Mouse (Mus musculus) gastrocnemius, postnatal 10 days (tissue): Measurements from ENCODE around the gene Lmo1. TPM values are rescaled to one million over a fixed set of nuclear protein-coding genes. Genes with fewer than 3 reads are reported as not detected.

ENCODE experiments used
- DNase-seq: peaks from one replicate; pipeline ENCODE4 v3.0.0; 2021; ENCODE audit warnings: mixed read lengths
- long read RNA-seq, 2 experiments: library from polyadenylated mRNA; stranded (forward); transcript quantifications; one replicate each; pipeline ENCODE4 v2.0.0; 2021
- total RNA-seq, 2 experiments: library from RNA; stranded (reverse); gene quantifications; 2 replicates each; pipeline ENCODE4 v1.2.3; 2021

Gene Lmo1
- 1 to 10 TPM; 4.5 to 4.7 TPM for total RNA-seq
- long read RNA-seq, experiment 1, transcript Lmo1-202 (4 exons, 912 nt): major isoform, 5 of 5 reads
- long read RNA-seq, experiment 1, partial matches to known transcripts: 0 of 5 reads
- long read RNA-seq, experiment 1, other reads (novel, unspliced or antisense): 0 of 5 reads
- long read RNA-seq, experiment 2, transcript Lmo1-202 (4 exons, 912 nt): major isoform, 5 of 8 reads
- long read RNA-seq, experiment 2, partial matches to known transcripts: 1 of 8 reads
- long read RNA-seq, experiment 2, other reads (novel, unspliced or antisense): 1 of 8 reads

DNA sequence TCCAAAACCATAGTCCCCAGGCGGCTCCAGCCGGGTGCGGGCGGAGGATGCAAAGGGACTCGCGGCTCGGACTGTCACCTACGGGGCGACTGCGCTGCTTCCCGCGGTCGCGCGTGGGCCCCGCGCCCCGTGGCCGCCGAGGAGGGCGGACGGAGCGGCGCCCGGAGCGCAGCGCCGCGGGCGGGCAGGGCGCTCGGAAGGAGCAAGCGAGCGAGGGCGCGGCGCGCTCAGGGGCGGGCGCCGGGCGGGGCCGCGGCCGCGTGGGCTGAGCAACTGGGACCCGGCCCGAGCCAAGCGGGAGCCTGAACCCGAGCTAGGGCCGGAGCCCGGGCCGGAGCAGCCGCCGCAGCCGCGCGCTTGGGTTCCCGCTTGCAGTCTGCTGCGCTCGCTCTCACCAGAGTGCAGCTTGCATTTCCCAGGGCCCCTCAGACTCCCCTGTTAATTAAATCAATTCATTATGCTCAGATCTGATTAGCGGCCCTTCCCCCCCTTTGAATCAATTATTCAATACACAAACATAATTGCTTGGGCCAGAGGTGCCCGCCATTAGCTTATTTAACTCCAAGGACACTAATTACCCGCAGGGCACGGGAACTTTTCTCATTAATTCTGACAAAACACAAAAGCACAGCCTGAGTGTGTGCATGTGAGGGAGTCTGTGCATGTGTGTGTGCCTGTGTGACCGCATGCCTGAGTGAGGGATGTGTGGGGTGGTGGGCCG is at the start of gene Lmo1:
Gene Lmo1 (minus strand): TSS at position 259 of the 721 bp plus-strand sequence.
- DNase-seq: peak; percentile 56

- DNase-seq: no peak
These were observed 46.7 kb upstream of the Lmo1 start for GRCm38 (mm10) chr7:109221716-109222110.

GRCm38 (mm10) chr7:109220766-109221715 is 46.0 kb upstream of the Lmo1 start:
- no peak for DNase-seq

GRCm38 (mm10) chr7:109220026-109220425 is 45.0 kb upstream of the Lmo1 start:
- no peak for DNase-seq

GRCm38 (mm10) chr7:109218977-109219271 is 43.9 kb upstream of the Lmo1 start:
- no peak for DNase-seq

DNA sequence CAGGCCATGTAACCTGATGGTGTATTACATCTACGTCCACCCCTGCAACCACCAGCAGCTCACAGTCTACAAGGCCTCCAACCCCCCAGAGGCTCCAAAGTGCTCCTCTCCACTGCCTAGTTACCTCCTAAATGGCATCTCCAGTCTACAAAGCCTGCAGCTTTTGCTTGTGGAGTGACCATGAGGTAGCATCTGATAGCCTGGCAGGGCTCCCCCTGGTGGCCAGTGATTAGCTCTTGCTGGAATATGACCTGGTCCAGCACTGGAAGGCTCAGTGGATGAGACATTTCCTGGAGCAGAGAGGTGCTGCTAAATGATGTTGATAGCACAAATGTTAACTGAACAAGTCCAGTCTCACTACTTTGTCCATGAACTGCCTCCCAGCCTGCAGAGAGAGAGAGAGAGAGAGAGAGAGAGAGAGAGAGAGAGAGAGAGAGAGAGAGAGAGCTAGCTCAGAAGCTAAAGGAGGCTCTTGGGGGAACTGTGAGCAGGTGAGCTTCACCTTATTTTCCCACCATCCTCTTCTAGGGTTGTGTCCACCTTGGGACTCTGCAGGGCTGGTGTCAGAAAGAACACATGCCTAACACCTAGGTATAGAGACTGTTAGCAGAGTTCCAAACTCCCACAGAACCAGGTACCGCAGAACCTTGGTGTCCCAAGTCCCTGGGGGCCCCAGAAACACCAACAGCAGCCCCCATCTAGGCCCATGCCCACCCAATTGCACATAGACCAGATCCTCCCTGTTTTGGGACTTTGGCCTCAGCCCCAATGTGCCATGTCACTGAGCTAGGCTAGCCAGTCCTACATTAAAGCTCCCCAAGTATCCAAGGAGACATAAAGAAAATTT is 43.3 kb upstream of the Lmo1 start:
- peak; percentile 88 for DNase-seq

- no peak for DNase-seq
These were observed 34.8 kb upstream of the Lmo1 start for GRCm38 (mm10) chr7:109209804-109210203.

DNA sequence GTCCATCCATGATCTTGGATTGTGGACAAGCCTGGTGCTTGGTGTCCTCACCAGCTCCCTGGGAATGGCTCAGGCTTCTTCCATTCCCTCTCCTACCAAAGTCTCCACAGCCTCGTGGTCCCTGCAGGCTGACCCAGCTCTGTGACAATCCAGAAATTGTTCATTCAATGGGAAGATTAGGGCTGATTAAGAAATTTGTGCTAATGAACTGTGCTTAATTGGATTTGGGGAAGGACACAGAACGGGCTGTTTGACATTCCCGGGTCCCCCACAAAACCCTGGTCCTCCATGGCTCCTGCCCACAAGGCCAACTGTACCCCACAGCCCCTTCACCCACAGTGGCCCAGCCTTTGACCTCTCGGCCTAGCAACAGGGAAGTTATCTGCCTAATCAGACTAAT is 32.8 kb upstream of the Lmo1 start:
- DNase-seq: no peak

GRCm38 (mm10) chr7:109206358-109206757 is 31.4 kb upstream of the Lmo1 start:
- no peak for DNase-seq

DNA sequence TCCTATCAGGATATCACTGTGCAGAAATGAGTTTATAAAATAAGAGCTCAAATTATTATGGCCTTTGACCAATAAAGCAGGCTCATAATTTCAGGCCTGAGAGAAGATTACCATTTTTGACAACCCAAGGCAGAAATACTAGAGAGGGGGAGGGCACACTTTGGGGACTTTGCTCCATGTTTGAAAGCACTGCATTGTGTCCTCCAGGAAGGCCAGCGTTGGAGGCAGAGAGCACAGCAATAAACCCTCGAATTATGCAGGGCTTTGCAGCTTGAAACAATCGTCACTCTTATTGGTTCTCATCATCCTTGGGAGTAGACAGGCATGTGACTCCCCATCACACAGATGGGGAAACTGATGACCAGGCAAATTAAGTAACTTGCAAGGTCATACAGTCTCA is 28.1 kb upstream of the Lmo1 start:
- DNase-seq: no peak

- DNase-seq: no peak
These were observed 25.6 kb upstream of the Lmo1 start for GRCm38 (mm10) chr7:109200559-109200958.

GRCm38 (mm10) chr7:109197161-109197650 is 22.2 kb upstream of the Lmo1 start:
- DNase-seq: no peak

GRCm38 (mm10) chr7:109196399-109197082 is 21.5 kb upstream of the Lmo1 start:
- no peak for DNase-seq

- DNase-seq: no peak
These were observed 21.0 kb upstream of the Lmo1 start for GRCm38 (mm10) chr7:109195982-109196381.

- no peak for DNase-seq
These were observed 19.8 kb upstream of the Lmo1 start for GRCm38 (mm10) chr7:109194850-109195249.

DNA sequence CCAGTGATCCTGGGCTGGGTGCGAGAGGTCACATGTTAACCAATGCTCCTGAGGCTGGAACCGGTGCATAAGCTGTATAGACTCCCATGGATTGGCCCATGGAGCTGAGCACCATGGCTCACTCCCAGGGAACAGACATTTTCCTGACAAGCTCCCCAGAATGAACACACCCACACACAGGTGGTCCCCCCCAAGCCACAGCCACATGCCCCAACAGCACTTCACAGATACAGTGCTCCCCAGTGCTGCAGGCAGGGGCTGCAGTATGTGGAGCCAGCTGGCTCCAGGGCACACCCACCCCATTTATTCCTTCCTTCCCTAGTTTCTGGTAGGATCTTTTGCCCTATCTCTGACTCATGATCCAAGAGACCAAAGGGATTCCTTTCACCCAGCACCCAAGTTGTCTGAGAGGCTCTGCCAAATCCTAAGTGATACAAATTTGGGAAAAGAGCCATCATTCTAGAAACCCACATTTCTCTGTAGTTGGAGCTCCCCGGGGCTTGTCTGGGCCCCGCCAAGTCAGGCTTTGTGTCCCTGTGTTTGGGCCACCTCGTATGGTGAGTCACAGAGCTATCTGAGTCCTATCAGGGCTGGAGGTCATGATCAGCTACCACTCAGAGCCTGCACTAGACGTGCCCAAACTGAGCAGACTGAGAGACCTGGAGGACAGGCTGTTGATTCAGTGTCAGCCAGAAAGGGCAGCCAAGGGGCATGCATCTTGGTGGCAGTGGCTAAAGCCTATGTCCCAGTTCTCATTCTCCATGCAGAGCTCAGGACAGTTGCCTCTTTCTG is 12.4 kb upstream of the Lmo1 start:
- DNase-seq: no peak

DNA sequence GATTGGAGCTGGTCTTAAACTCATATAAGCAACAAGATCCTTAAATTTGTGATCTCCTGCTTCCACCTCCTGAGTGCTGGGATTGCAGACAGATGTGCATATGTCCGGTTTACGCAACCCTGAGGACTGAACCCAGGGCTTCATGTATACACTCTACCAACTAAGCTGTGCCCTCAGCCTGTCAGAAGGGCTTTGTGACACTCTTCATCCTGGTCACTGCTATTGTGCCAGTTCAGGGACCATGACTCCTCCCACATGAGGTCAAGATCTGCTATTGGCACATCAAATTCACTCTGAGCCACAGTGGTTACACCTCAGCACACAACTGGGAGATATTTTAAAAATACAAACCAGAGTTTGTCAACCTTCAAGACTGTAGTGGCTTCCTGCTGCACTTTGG is 11.0 kb upstream of the Lmo1 start:
- no peak for DNase-seq

DNA sequence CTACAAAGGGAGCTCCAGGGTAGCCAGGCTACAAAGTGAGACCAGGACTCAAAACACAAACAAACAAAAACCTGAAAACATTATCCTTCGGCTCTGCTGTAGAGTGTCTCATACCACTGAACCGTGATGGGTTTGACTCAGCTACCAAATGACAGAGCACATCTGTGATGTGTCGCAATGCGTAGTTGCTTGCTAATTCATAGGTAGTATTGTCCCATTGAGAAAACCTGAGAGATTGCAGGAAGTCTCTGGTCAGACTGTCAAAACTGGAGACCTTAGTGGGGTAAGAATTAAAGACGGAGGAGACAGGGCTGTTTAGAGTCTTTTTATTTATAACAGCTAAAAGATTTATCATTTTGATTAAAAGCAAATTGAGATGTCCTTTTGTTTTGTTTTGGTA is 10.6 kb upstream of the Lmo1 start:
- no peak for DNase-seq

- no peak for DNase-seq
These were observed 1.7 kb upstream of the Lmo1 start for GRCm38 (mm10) chr7:109176688-109177087.
